Mouse (Mus musculus) MEL (cell line): ENCODE results near the gene Myo1c. TPM values are rescaled to one million over a fixed set of nuclear protein-coding genes. Genes with fewer than 3 reads are reported as not detected.
A peak's percentile ranks its signal among the peaks of the same experiment; 100 is the strongest.

ENCODE experiments used
- DNase-seq: peaks from one replicate; pipeline ENCODE4 v3.0.0; 2011; ENCODE audit warnings: low read depth, low spot score
- H3K27ac ChIP-seq: 2 replicates; pipeline ENCODE4 v1.5.1; 2012; ENCODE audit warnings: low read depth, mild to moderate bottlenecking, control low read depth, low read length, moderate library complexity; ENCODE audit not compliant: control insufficient read depth
- H3K27me3 ChIP-seq, 2 experiments: fragments of 150-350 bp in 1 of 2; sonication (generic) in 1 of 2; 2 replicates each; pipeline ENCODE4 v1.6.1; 2012; ENCODE audit warnings: low read length in 2 of 2, mild to moderate bottlenecking in 2 of 2, improper control_type of control experiment in 1 of 2, moderate library complexity in 1 of 2; ENCODE audit not compliant: insufficient read depth in 2 of 2, control insufficient read depth in 1 of 2
- H3K36me3 ChIP-seq, 2 experiments: 2 replicates each; pipeline ENCODE4 v1.6.1; 2012 to 2014; ENCODE audit warnings: low read length in 2 of 2, improper control_type of control experiment in 1 of 2, inconsistent platforms in 1 of 2, mild to moderate bottlenecking in 1 of 2; ENCODE audit not compliant: insufficient read depth in 2 of 2, control insufficient read depth in 1 of 2
- H3K4me1 ChIP-seq, 2 experiments: fragments of 150-350 bp in 1 of 2; sonication (generic) in 1 of 2; 2 replicates each; pipeline ENCODE4 v1.6.1; 2012; ENCODE audit warnings: low read length in 2 of 2, improper control_type of control experiment in 1 of 2, mild to moderate bottlenecking in 1 of 2; ENCODE audit not compliant: insufficient read depth in 2 of 2, control insufficient read depth in 1 of 2
- H3K4me3 ChIP-seq, 2 experiments: fragments of 150-350 bp in 1 of 2; sonication (generic) in 1 of 2; 2 replicates each; pipeline ENCODE4 v1.5.1; 2012; ENCODE audit warnings: low read depth in 2 of 2, low read length in 2 of 2, mild to moderate bottlenecking in 2 of 2, moderate library complexity in 2 of 2, control low read depth in 1 of 2, improper control_type of control experiment in 1 of 2; ENCODE audit not compliant: control insufficient read depth in 1 of 2, insufficient read depth in 1 of 2
- H3K79me2 ChIP-seq: 2 replicates; pipeline ENCODE4 v1.6.1; 2012; ENCODE audit warnings: mild to moderate bottlenecking, low read length, moderate library complexity; ENCODE audit not compliant: control insufficient read depth, poor library complexity, insufficient read depth
- H3K9ac ChIP-seq: 2 replicates; pipeline ENCODE4 v1.6.1; 2012; ENCODE audit warnings: low read depth, mild to moderate bottlenecking, control low read depth, low read length, moderate library complexity; ENCODE audit not compliant: control insufficient read depth, poor library complexity, severe bottlenecking
- H3K9me3 ChIP-seq: fragments of 150-350 bp; sonication (generic); replicated peaks from 2 replicates; pipeline ENCODE4 v1.6.1; 2012; ENCODE audit warnings: mild to moderate bottlenecking, low read length, improper control_type of control experiment, moderate library complexity; ENCODE audit not compliant: insufficient read depth
- CHD1 ChIP-seq: IDR thresholded peaks from 2 replicates; pipeline ENCODE4 v1.6.1; 2012; ENCODE audit warnings: low read depth, mild to moderate bottlenecking, inconsistent platforms, low read length, improper control_type of control experiment
- CTCF ChIP-seq, 3 experiments: IDR thresholded peaks in 2 of 3; conservative IDR thresholded peaks in 1 of 3; 2 replicates each; pipeline ENCODE4 v1.5.1; 2011 to 2012; ENCODE audit warnings: low read length in 3 of 3, low read depth in 2 of 3, mild to moderate bottlenecking in 2 of 3, improper control_type of control experiment in 1 of 3, inconsistent platforms in 1 of 3, mixed read lengths in 1 of 3, moderate library complexity in 1 of 3; ENCODE audit not compliant: control insufficient read depth in 1 of 3, insufficient read depth in 1 of 3, poor library complexity in 1 of 3, severe bottlenecking in 1 of 3
- E2F4 ChIP-seq: IDR thresholded peaks from 2 replicates; pipeline ENCODE4 v1.6.1; 2011; ENCODE audit warnings: low read depth, low read length, improper control_type of control experiment, borderline replicate concordance
- ELF1 ChIP-seq: IDR thresholded peaks from 2 replicates; pipeline ENCODE4 v1.6.1; 2014; ENCODE audit warnings: low read depth, mild to moderate bottlenecking, inconsistent platforms, low read length, improper control_type of control experiment, moderate library complexity
- ETS1 ChIP-seq: IDR thresholded peaks from 2 replicates; pipeline ENCODE4 v1.6.1; 2012; ENCODE audit warnings: low read depth, mild to moderate bottlenecking, inconsistent platforms, low read length, improper control_type of control experiment, moderate library complexity
- HCFC1 ChIP-seq: IDR thresholded peaks from 2 replicates; pipeline ENCODE4 v1.6.1; 2012; ENCODE audit warnings: low read depth, mild to moderate bottlenecking, inconsistent platforms, low read length, improper control_type of control experiment, moderate library complexity
- KAT2A ChIP-seq: conservative IDR thresholded peaks from 2 replicates; pipeline ENCODE4 v1.6.1; 2012; ENCODE audit warnings: low read depth, low read length, improper control_type of control experiment, inconsistent platforms
- MAX ChIP-seq: IDR thresholded peaks from 2 replicates; pipeline ENCODE4 v1.6.1; 2011; ENCODE audit warnings: low read length, improper control_type of control experiment
- MAZ ChIP-seq: IDR thresholded peaks from 2 replicates; pipeline ENCODE4 v1.6.1; 2012; ENCODE audit warnings: low read depth, mild to moderate bottlenecking, inconsistent platforms, low read length, improper control_type of control experiment
- MEF2A ChIP-seq: IDR thresholded peaks from 2 replicates; pipeline ENCODE4 v1.6.1; 2014; ENCODE audit warnings: low read depth, mild to moderate bottlenecking, inconsistent platforms, low read length, improper control_type of control experiment; ENCODE audit not compliant: poor library complexity, insufficient replicate concordance, severe bottlenecking; ENCODE audit errors: extremely low read depth
- POLR2A ChIP-seq, 2 experiments: IDR thresholded peaks; 2 replicates each; pipeline ENCODE4 v1.6.1; 2011 to 2012; ENCODE audit warnings: low read length in 2 of 2, mild to moderate bottlenecking in 2 of 2, control low read depth in 1 of 2, improper control_type of control experiment in 1 of 2, low read depth in 1 of 2, moderate library complexity in 1 of 2; ENCODE audit not compliant: control insufficient read depth in 1 of 2, insufficient read depth in 1 of 2, poor library complexity in 1 of 2
- POLR2AphosphoS2 ChIP-seq: IDR thresholded peaks from 2 replicates; pipeline ENCODE4 v1.6.1; 2011; ENCODE audit warnings: low read length, improper control_type of control experiment
- POLR2AphosphoS5 ChIP-seq: IDR thresholded peaks from 2 replicates; pipeline ENCODE4 v1.6.1; 2012; ENCODE audit warnings: low read depth, borderline replicate concordance, mild to moderate bottlenecking, inconsistent platforms, low read length, moderate library complexity, mixed read lengths
- RAD21 ChIP-seq: IDR thresholded peaks from 2 replicates; pipeline ENCODE4 v1.6.1; 2011; ENCODE audit warnings: mild to moderate bottlenecking, low read depth, low read length, improper control_type of control experiment
- SMC3 ChIP-seq: IDR thresholded peaks from 2 replicates; pipeline ENCODE4 v1.6.1; 2011; ENCODE audit warnings: low read depth, low read length, improper control_type of control experiment
- TAL1 ChIP-seq: IDR thresholded peaks from 2 replicates; pipeline ENCODE4 v1.6.1; 2012; ENCODE audit warnings: mild to moderate bottlenecking, inconsistent platforms, low read length, moderate library complexity, mixed read lengths
- TCF12 ChIP-seq: IDR thresholded peaks from 2 replicates; pipeline ENCODE4 v1.6.1; 2014; ENCODE audit warnings: low read depth, mild to moderate bottlenecking, inconsistent platforms, low read length, improper control_type of control experiment, moderate library complexity
- UBTF ChIP-seq: IDR thresholded peaks from 2 replicates; pipeline ENCODE4 v1.6.1; 2012; ENCODE audit warnings: low read depth, mild to moderate bottlenecking, inconsistent platforms, low read length, improper control_type of control experiment, moderate library complexity, borderline replicate concordance; ENCODE audit not compliant: insufficient read depth
- ZMIZ1 ChIP-seq: IDR thresholded peaks from 2 replicates; pipeline ENCODE4 v1.6.1; 2012; ENCODE audit warnings: low read depth, mild to moderate bottlenecking, inconsistent platforms, low read length, improper control_type of control experiment, moderate library complexity
- ZNF384 ChIP-seq: IDR thresholded peaks from 2 replicates; pipeline ENCODE4 v1.6.1; 2012; ENCODE audit warnings: low read depth, mild to moderate bottlenecking, inconsistent platforms, low read length, improper control_type of control experiment
- polyA plus RNA-seq, 2 experiments: library from polyadenylated mRNA; stranded (reverse) in 1 of 2; unstranded in 1 of 2; fragments of >175 nt in 1 of 2; fragments of >200 nt in 1 of 2; gene quantifications; 2 replicates each; pipeline versions ENCODE4 v1.2.1 to v1.2.4; 2012; ENCODE audit warnings: low replicate concordance in 2 of 2, low read depth in 1 of 2; ENCODE audit not compliant: insufficient read length in 2 of 2, insufficient read depth in 1 of 2, missing spikeins in 1 of 2
- total RNA-seq: library from RNA; depleted of rRNA; stranded (reverse); fragments of 300-350 nt; gene quantifications from 2 replicates; pipeline ENCODE4 v1.2.3, GENCODE M21; 2012

Gene Myo1c
- total and polyA plus RNA-seq, 3 experiments, result 33.2 to 45.6 TPM; not detected in 1

DNA sequence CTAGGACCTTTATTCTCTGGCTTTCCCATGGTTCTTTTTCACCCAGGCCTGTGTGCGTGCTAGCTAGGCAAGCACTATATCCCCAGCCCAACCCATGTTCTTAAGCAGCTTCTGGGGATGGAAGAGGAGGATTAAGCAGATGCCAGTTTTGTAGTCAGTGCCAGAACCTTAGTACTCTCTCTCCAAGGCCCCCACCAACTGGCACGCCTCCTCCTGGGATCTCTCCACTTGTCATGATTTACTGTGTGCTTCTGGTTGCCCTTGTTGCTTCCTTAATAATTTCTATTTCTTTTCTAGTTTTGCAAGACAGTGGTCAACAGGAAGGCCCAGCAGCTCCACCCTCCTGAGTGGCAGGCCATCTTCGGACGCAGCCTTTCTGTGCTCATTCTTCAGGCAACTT, 24.5 kb upstream of the Myo1c start:
- H3K4me1 ChIP-seq, result peaks cover 23 to 25% of the 10 kb centered on the region in 2 experiments
- no peaks in the 10 kb centered on the region for H3K9me3 ChIP-seq
- no peak overlapping the region for H3K4me3 ChIP-seq
- no peaks in the 10 kb centered on the region; the same call in 1 of the 2 replicates for H3K79me2 ChIP-seq
- peaks cover 7 to 34% of the 10 kb centered on the region in 2 experiments for H3K36me3 ChIP-seq
- TF ChIP-seq UBTF (no peak), KAT2A (no peak), E2F4 (no peak), SMC3 (no peak), CHD1 (no peak), TAL1 (no peak), MEF2A (no peak)
- H3K9ac ChIP-seq, result no peak overlapping the region
- DNase-seq, result no peak
- no peak overlapping the region for H3K27ac ChIP-seq
- no peaks in the 10 kb centered on the region for H3K27me3 ChIP-seq

DNA sequence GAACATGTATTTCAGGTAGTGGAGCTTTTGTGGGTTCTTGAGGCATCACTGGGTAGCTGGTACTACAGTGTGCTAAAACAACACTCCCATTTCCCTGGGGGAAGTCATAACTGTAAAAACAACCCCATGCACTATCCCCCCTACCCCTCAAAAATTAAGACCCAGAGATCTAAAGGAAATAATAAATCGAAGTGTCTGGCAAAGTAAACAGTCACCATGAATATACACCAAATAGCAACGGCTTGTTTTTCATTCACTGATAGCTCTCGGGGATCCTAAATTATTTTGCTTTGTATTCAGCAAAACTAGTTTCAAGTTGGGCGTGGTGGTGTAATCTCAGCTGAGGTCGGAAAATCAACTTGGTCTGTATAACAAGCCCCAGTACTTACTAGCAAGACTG, 20.2 kb upstream of the Myo1c start:
- TF ChIP-seq TAL1 (no peak), HCFC1 (no peak), POLR2AphosphoS5 (no peak), CHD1 (no peak), RAD21 (no peak), MEF2A (no peak), POLR2A (IDR thresholded peaks at IDR 0.05; ENCODE audit: control insufficient read depth in 1 of 2, insufficient read depth in 1 of 2, low read depth in 1 of 2, low read length in 2 of 2, poor library complexity in 1 of 2) (no peak), TCF12 (no peak), ELF1 (no peak), POLR2AphosphoS2 (no peak), UBTF (no peak), MAX (no peak), MAZ (no peak), CTCF (IDR thresholded peaks at IDR 0.05 in 2 of 3, conservative IDR thresholded peaks at IDR 0.05 in 1 of 3; ENCODE audit: control insufficient read depth in 1 of 3, insufficient read depth in 1 of 3, low read depth in 2 of 3, low read length in 3 of 3, poor library complexity in 1 of 3, severe bottlenecking in 1 of 3) (no peak), KAT2A (no peak), ETS1 (no peak), ZNF384 (no peak), ZMIZ1 (no peak), SMC3 (no peak)
- H3K4me3 ChIP-seq, result peak overlapping the region; percentile 63 to 85
- H3K79me2 ChIP-seq, result no peaks in the 10 kb centered on the region; the same call in 1 of the 2 replicates
- H3K36me3 ChIP-seq, result peaks cover 0 to 12% of the 10 kb centered on the region in 2 experiments; a peak in 3 of 4 replicates
- H3K9me3 ChIP-seq, result no peaks in the 10 kb centered on the region
- H3K4me1 ChIP-seq, result peaks cover 0 to 3% of the 10 kb centered on the region in 2 experiments; a peak in 2 of 4 replicates
- no peak for DNase-seq
- peak overlapping the region; percentile 85 for H3K27ac ChIP-seq
- H3K9ac ChIP-seq, result peak overlapping the region; percentile 83
- H3K27me3 ChIP-seq, result no peaks in the 10 kb centered on the region
